Mouse (Mus musculus): ENCODE measurements at regions not wholly inside any gene's neighbourhood (a gene's known extent, or its start where the extent isn't known, plus 50 kb on each side); places are given as distances from the start of the nearest gene placed in this dataset.

- DNase-seq = no peak
These were observed 120.3 kb downstream of the Gsdmc2 start for GRCm38 (mm10) chr15:63724543-63725186.

GRCm38 (mm10) chr15:63722991-63723390 lies 122.0 kb downstream of the Gsdmc2 start:
- DNase-seq = no peak

- DNase-seq = peak; percentile 78 to 80
These were observed 123.2 kb downstream of the Gsdmc2 start for GRCm38 (mm10) chr15:63721669-63722357.

- DNase-seq = no peak
These were observed 127.2 kb downstream of the Gsdmc2 start for GRCm38 (mm10) chr15:63717812-63718211.

- DNase-seq = no peak
These were observed 131.3 kb downstream of the Gsdmc2 start for GRCm38 (mm10) chr15:63713697-63714096.

- no peak for DNase-seq
These were observed 134.6 kb downstream of the Gsdmc2 start for GRCm38 (mm10) chr15:63710381-63710780.

GRCm38 (mm10) chr15:63709270-63709933 lies 135.6 kb downstream of the Gsdmc2 start:
- DNase-seq = no peak

- DNase-seq = no peak
These were observed 140.3 kb downstream of the Gsdmc2 start for GRCm38 (mm10) chr15:63704636-63705035.

GRCm38 (mm10) chr15:63697831-63698230 lies 147.1 kb downstream of the Gsdmc2 start:
- DNase-seq = no peak

GRCm38 (mm10) chr15:63694150-63694549 lies 150.8 kb downstream of the Gsdmc2 start:
- DNase-seq = no peak

GRCm38 (mm10) chr15:63693561-63693960 lies 151.4 kb downstream of the Gsdmc2 start:
- no peak for DNase-seq

- no peak for DNase-seq
These were observed 152.3 kb downstream of the Gsdmc2 start for GRCm38 (mm10) chr15:63692491-63693295.

- no peak for DNase-seq
These were observed 155.0 kb downstream of the Gsdmc2 start for GRCm38 (mm10) chr15:63689788-63690575.

- no peak for DNase-seq
These were observed 157.1 kb downstream of the Gsdmc2 start for GRCm38 (mm10) chr15:63687852-63688251.

GRCm38 (mm10) chr15:63686954-63687562 lies 157.9 kb downstream of the Gsdmc2 start:
- DNase-seq = no peak

- no peak for DNase-seq
These were observed 164.7 kb downstream of the Gsdmc2 start for GRCm38 (mm10) chr15:63679984-63680925.

- no peak for DNase-seq
These were observed 166.1 kb downstream of the Gsdmc2 start for GRCm38 (mm10) chr15:63678921-63679320.

GRCm38 (mm10) chr15:63675491-63676036 lies 169.4 kb downstream of the Gsdmc2 start:
- DNase-seq = no peak

GRCm38 (mm10) chr15:63674404-63674803 lies 170.6 kb downstream of the Gsdmc2 start:
- no peak for DNase-seq

GRCm38 (mm10) chr15:63671081-63671480 lies 173.9 kb downstream of the Gsdmc2 start:
- no peak for DNase-seq

Measured in B cell, adult 2 months (primary cell).